Mouse (Mus musculus) forebrain, embryonic 11.5 days (tissue): ENCODE data around the gene Eps8. TPM values are rescaled to one million over a fixed set of nuclear protein-coding genes. Genes with fewer than 3 reads are reported as not detected.
"Not testable (repeated sequence)": the region's sequence is repeated elsewhere in the genome, so short reads cannot be mapped to it uniquely, and the experiment has no call there.

Experiments used
- ATAC-seq: fragments of 200-750 bp; cut with Nextera tagmentation; replicated peaks from 2 replicates; pipeline ENCODE4 v1.8.0; 2017; ENCODE audit warnings: moderate TSS enrichment; ENCODE audit not compliant: low FRiP score
- DNase-seq: peaks from one replicate; pipeline ENCODE4 v3.0.0-alpha.2; 2017; ENCODE audit warnings: low spot score
- H3K27ac ChIP-seq: fragments of 300-500 bp; sonication (generic); 2 replicates; pipeline ENCODE4 v1.5.1; 2014; ENCODE audit warnings: low read depth, low read length
- H3K27me3 ChIP-seq: fragments of 300-500 bp; sonication (generic); 2 replicates; pipeline ENCODE4 v1.6.1; 2014; ENCODE audit warnings: mild to moderate bottlenecking, low read length, mixed read lengths; ENCODE audit not compliant: control insufficient read depth, insufficient read depth
- H3K36me3 ChIP-seq: fragments of 300-500 bp; sonication (generic); 2 replicates; pipeline ENCODE4 v1.6.1; 2014; ENCODE audit warnings: mild to moderate bottlenecking, low read length, moderate library complexity, mixed read lengths; ENCODE audit not compliant: control insufficient read depth, insufficient read depth
- H3K4me1 ChIP-seq: fragments of 300-500 bp; sonication (generic); replicated peaks from 2 replicates; pipeline ENCODE4 v1.6.1; 2014; ENCODE audit warnings: low read length, mixed read lengths; ENCODE audit not compliant: control insufficient read depth, insufficient read depth
- H3K4me2 ChIP-seq: fragments of 300-500 bp; sonication (generic); 2 replicates; pipeline ENCODE4 v1.6.1; 2014; ENCODE audit warnings: low read depth, mild to moderate bottlenecking, low read length, moderate library complexity, mixed read lengths; ENCODE audit not compliant: severe bottlenecking
- H3K4me3 ChIP-seq: fragments of 300-500 bp; sonication (generic); 2 replicates; pipeline ENCODE4 v1.5.1; 2014; ENCODE audit warnings: low read depth, low read length
- H3K9ac ChIP-seq: fragments of 300-500 bp; sonication (generic); 2 replicates; pipeline ENCODE4 v1.6.1; 2014; ENCODE audit warnings: low read length
- H3K9me3 ChIP-seq: fragments of 300-500 bp; sonication (generic); 2 replicates; pipeline ENCODE4 v1.6.1; 2016; ENCODE audit warnings: low read length, mixed read lengths; ENCODE audit not compliant: control insufficient read depth
- WGBS: fragments of 180-500 bp; shearing (Covaris S2); extraction: QIAGEN DNeasy Blood & Tissue Kit; methylation state at CpG from one replicate; pipeline ENCODE4 v1.1.7; 2014; 5-methylcytosine and 5-hydroxymethylcytosine counted together
- polyA plus RNA-seq: library from polyadenylated mRNA; unstranded; fragments of >200 nt; fragmentation: Nextera tagmentation; extraction: Ambion mirVana; gene quantifications from 2 replicates; pipeline ENCODE4 v1.2.1, GENCODE M21; 2014

Gene Eps8
- polyA plus RNA-seq, 1 experiment from 2014 or later = 5.9 TPM

DNA sequence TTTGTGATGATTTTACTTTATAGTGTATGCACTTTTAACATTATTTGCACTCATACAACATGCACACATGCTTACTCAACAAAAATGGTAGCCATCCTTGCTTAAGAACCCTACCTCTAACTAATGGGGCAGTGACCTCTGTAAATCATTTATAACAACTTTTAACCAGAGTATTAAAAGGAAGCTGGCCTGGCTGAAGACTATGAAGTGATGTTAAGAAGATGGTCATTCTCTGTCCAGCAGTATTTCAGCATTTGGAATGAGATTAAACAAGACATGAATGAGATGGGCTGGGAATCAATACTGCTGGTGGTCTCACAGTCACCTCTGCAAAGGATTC lies 160.6 kb downstream of the Eps8 start:
- Histone ChIP-seq H3K36me3 (no peaks in the 10 kb centered on the region), H3K27ac (no peak overlapping the region), H3K27me3 (no peaks in the 10 kb centered on the region), H3K4me3 (no peak overlapping the region), H3K4me1 (no peaks in the 10 kb centered on the region), H3K4me2 (no peak overlapping the region), H3K9me3 (no peaks in the 10 kb centered on the region), H3K9ac (no peak overlapping the region)
- ATAC-seq (no peak), DNase-seq (no peak)

DNA sequence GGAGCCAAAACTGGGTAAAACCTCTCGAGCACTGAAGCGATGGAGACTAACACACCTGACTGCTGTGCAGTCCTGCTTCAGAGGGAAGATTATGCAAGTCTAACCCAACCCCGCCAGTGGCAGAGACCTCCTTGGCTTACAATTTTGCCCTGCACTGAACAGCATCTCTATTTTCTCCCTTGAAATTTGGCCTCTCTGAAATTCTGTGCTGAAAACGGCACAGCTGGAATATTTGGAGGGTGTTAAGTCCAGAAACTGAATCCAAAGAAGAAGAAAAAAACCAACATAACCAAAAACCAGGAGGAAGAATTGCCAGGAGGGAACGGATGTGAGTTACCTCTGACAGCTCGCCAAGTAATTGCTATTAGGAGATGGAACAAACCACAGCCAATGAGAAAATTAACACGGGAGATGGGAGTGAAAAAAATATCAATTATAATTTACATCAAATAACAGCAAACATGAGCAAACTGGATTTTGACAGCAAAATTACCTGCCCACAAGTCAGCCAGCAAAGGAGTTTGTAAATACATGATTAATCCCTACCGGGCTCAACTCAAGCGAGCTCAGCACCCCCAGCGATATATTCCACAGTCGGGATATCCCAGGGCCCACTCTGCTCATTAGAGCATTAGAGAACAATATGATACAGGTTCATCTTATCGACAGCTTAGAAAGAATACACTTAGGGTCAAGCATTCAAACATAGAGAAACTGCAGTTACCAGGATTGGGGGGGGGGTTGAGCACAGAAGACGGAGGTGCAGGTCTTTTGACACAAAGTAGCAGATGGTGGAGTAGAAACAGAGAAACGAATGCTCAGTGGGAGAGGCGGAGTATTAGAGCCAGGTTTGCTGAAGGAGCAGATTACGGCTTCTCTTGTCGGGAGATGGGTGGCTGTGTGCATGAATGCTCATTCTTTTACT lies 161.2 kb downstream of the Eps8 start:
- Histone ChIP-seq H3K9me3 (no peaks in the 10 kb centered on the region), H3K4me2 (no peak overlapping the region), H3K4me1 (no peaks in the 10 kb centered on the region), H3K27me3 (no peaks in the 10 kb centered on the region), H3K4me3 (no peak overlapping the region), H3K9ac (no peak overlapping the region), H3K27ac (no peak overlapping the region), H3K36me3 (no peaks in the 10 kb centered on the region)
- WGBS = 91% methylated on average over 17 of the region's 17 CpGs
- DNase-seq (no peak), ATAC-seq (no peak)

DNA sequence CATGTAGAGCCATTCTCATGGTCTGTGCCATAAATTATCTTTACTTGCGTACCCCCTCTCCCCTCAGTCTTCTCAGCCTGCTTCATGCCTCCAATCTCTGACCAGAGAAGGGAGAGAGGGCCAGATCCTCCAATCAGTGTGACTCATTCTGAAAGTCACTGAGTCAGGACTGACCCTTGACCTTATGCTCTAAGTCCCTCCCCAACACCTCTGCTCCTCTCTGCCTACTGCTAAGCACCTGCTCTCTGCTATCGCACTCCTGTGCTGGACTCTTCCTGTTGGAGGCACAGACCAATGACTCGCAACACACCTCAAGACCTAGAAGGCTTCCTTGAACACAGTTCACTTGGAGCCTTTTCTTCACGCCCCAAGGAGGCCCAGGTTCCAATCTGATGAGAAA lies 162.1 kb downstream of the Eps8 start:
- no peaks in the 10 kb centered on the region for H3K9me3 ChIP-seq
- no peak overlapping the region for H3K4me3 ChIP-seq
- no peak overlapping the region for H3K9ac ChIP-seq
- no peaks in the 10 kb centered on the region for H3K4me1 ChIP-seq
- H3K36me3 ChIP-seq = no peaks in the 10 kb centered on the region
- no peaks in the 10 kb centered on the region for H3K27me3 ChIP-seq
- WGBS = 90% methylated on average over 4 of the region's 4 CpGs
- H3K27ac ChIP-seq = no peak overlapping the region
- DNase-seq (no peak), ATAC-seq (no peak)
- no peak overlapping the region for H3K4me2 ChIP-seq

DNA sequence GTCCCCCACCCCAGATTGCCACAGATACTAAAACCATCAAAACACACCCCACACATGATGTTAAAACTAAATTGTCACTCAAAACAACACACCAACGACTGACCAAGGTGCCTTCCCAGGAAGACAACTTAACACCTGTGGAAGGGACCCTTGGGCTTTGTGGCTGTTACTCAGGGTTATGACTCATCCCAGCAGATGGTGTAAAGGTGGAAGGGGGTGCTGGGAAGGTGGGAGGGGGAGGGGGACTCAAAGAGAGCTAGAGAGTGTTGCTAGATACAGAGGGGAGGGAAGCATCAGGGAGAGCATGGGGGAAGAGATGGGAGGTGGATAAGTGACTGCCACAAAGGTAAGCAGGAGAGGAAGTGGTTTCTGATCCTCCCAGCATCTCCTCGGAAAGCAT lies 163.0 kb downstream of the Eps8 start:
- 82% methylated on average over 2 of the region's 2 CpGs for WGBS
- no peak overlapping the region for H3K9ac ChIP-seq
- no peaks in the 10 kb centered on the region for H3K27me3 ChIP-seq
- ATAC-seq (no peak), DNase-seq (no peak)
- H3K36me3 ChIP-seq = no peaks in the 10 kb centered on the region
- no peaks in the 10 kb centered on the region for H3K9me3 ChIP-seq
- H3K27ac ChIP-seq = no peak overlapping the region
- no peaks in the 10 kb centered on the region for H3K4me1 ChIP-seq
- H3K4me3 ChIP-seq = no peak overlapping the region
- H3K4me2 ChIP-seq = no peak overlapping the region

GRCm38 (mm10) chr6:137490115-137490514 lies 164.6 kb downstream of the Eps8 start:
- H3K27ac ChIP-seq = no peak overlapping the region
- ATAC-seq = no peak
- no peaks in the 10 kb centered on the region for H3K36me3 ChIP-seq
- H3K4me2 ChIP-seq = no peak overlapping the region
- 92% methylated on average over 14 of the region's 14 CpGs for WGBS
- no peak for DNase-seq
- no peaks in the 10 kb centered on the region for H3K9me3 ChIP-seq
- H3K9ac ChIP-seq = no peak overlapping the region
- H3K4me1 ChIP-seq = no peaks in the 10 kb centered on the region
- no peaks in the 10 kb centered on the region for H3K27me3 ChIP-seq
- H3K4me3 ChIP-seq = no peak overlapping the region

DNA sequence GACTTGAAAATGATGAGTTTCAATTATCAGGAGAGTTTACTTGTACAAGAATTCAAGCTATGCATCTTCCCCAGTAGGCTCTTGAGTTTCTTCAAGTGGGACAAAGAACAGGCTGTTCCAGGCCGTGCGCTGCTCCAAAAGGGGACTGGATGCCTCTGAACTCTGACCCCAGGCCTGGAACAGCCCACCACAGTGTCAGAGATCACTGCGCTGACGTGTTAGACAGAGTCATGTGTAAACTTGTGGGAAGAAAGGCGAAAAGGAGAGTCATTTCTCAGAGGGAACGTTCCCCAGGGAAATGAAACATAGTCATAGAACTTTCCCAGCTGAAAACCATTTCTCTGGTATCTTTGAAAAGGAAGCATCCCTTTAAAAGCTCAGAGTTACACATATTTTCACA lies 167.2 kb downstream of the Eps8 start:
- Histone ChIP-seq H3K9me3 (no peaks in the 10 kb centered on the region), H3K4me2 (no peak overlapping the region), H3K4me1 (no peaks in the 10 kb centered on the region), H3K36me3 (no peaks in the 10 kb centered on the region), H3K27me3 (no peaks in the 10 kb centered on the region; the same call in 1 of the 2 replicates), H3K4me3 (no peak overlapping the region), H3K27ac (no peak overlapping the region), H3K9ac (no peak overlapping the region)
- no peak for ATAC-seq
- WGBS = 59% methylated on average over 6 of the region's 6 CpGs
- no peak for DNase-seq

- Histone ChIP-seq H3K36me3 (no peaks in the 10 kb centered on the region), H3K27ac (no peak overlapping the region), H3K4me3 (no peak overlapping the region), H3K9ac (no peak overlapping the region), H3K9me3 (no peaks in the 10 kb centered on the region), H3K4me1 (no peaks in the 10 kb centered on the region), H3K4me2 (no peak overlapping the region), H3K27me3 (no peaks in the 10 kb centered on the region; the same call in 1 of the 2 replicates)
- ATAC-seq = peak; percentile 60
- WGBS = 62% methylated on average over 7 of the region's 7 CpGs
- DNase-seq = no peak
These were observed 171.8 kb downstream of the Eps8 start for GRCm38 (mm10) chr6:137482891-137483290.

DNA sequence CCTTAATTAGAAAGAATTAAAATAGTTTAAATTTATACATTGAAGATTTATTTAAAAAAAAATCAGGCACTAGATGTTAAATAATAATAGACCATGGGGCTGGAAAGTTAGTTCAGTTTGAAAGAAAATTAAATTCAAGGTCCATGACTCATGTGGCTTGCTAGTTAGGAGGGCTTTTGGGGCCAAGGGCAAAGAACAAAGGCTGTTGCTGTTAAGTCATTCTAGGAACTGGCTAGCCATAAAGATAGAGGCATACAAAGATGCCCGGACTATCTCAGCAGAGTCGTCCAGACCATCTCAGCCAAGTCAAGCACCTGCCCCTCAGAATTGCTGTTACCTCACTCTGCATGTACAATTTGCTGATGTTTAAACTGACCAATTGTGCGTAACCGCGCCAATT lies 179.0 kb downstream of the Eps8 start:
- H3K4me3 ChIP-seq, H3K9me3 ChIP-seq, H3K4me1 ChIP-seq, DNase-seq, H3K4me2 ChIP-seq, ATAC-seq, H3K27ac ChIP-seq, H3K36me3 ChIP-seq, H3K9ac ChIP-seq, H3K27me3 ChIP-seq: not testable (repeated sequence)
- WGBS = 95% methylated on average over 5 of the region's 5 CpGs

GRCm38 (mm10) chr6:137473433-137473832 lies 181.2 kb downstream of the Eps8 start:
- Histone ChIP-seq H3K36me3 (no peaks in the 10 kb centered on the region), H3K9me3 (no peaks in the 10 kb centered on the region), H3K4me3 (no peak overlapping the region), H3K4me1 (peaks cover 2% of the 10 kb centered on the region; the same call in 1 of the 2 replicates), H3K27me3 (no peaks in the 10 kb centered on the region), H3K4me2 (no peak overlapping the region), H3K9ac (no peak overlapping the region), H3K27ac (no peak overlapping the region)
- 69% methylated on average over 1 of the region's 1 CpGs for WGBS
- ATAC-seq (no peak), DNase-seq (no peak)
